8 mouse cellular contexts compared by ENCODE assay signal in genomic region chr16:30599491-30600268, GRCm38 (mm10). TPM values are rescaled to one million over a fixed set of nuclear protein-coding genes. Genes with fewer than 3 reads are reported as not detected.
DNase-seq lines count a peak whose midpoint lies in the region; ATAC-seq lines count a peak whose summit lies in the region.

Fam43a (plus strand) TSS chr16:30599723.

- ATAC-seq in hindbrain, embryonic 12.5 days (ENCODE audit: low FRiP score) = peak; percentile 81

- H3K27ac ChIP-seq in hindbrain, embryonic 12.5 days = peak within 1 kb of the TSS; percentile 68

- peak; percentile 96 for DNase-seq in Muller cell, postnatal 12 days (ENCODE audit: inconsistent ontology term)
- DNase-seq in cerebellum, adult 9-10 months = peak; percentile 96
- peak; percentile 60 to 74 for DNase-seq in frontal cortex, postnatal 14 days (ENCODE audit: low spot score in 2 of 2)
- DNase-seq in layer of hippocampus, postnatal 36 days = peak; percentile 75 to 76
- DNase-seq in lung, postnatal 36 days = peak; percentile 96
- DNase-seq in retina, embryonic 14.5 days (ENCODE audit: low spot score) = peak; percentile 92
- DNase-seq in thymus, postnatal 36 days = peak; percentile 70 to 73

- peaks cover 40% of the 10 kb centered on the region for H3K27me3 ChIP-seq in hindbrain, embryonic 12.5 days

- peak within 1 kb of the TSS; percentile 64 for H3K4me3 ChIP-seq in hindbrain, embryonic 12.5 days

- peak within 1 kb of the TSS; percentile 67 for H3K9ac ChIP-seq in hindbrain, embryonic 12.5 days

- H3K9me3 ChIP-seq in hindbrain, embryonic 12.5 days (replicated peaks) = no peaks in the 10 kb centered on the region

- under 1% methylated on average over 54 of the region's 63 CpGs for WGBS in hindbrain, embryonic 12.5 days

- H3K4me2 ChIP-seq in hindbrain, embryonic 12.5 days (replicated peaks) = peak within 1 kb of the TSS; percentile 94

- H3K36me3 ChIP-seq in hindbrain, embryonic 12.5 days = no peaks in the 10 kb centered on the region

- peaks cover 46% of the 10 kb centered on the region for H3K4me1 ChIP-seq in hindbrain, embryonic 12.5 days

RNA-seq across cellular contexts. Expression of gene Fam43a, which starts in this region (rescaled TPM):
- 17.5 and 17.6 TPM in 2 replicates for polyA plus RNA-seq in hindbrain, embryonic 12.5 days (2016; fragmentation: Nextera tagmentation; extraction: Ambion mirVana)
- total RNA-seq in layer of hippocampus, postnatal 36 days (2021) = 10 to 100 TPM in 1 of 2 experiments, 1 to 10 TPM in 1; 9.6 to 13.6 TPM

Comparison
In these comparisons a context has a peak if more than half of its experiments do, and no peak if none do; other contexts are left out.
1. Peak in every context shown above with its lines: DNase-seq, ATAC-seq, H3K4me3 ChIP-seq and H3K27ac ChIP-seq.